ENCODE assay signal across 19 mouse cellular contexts in the genomic region with DNA sequence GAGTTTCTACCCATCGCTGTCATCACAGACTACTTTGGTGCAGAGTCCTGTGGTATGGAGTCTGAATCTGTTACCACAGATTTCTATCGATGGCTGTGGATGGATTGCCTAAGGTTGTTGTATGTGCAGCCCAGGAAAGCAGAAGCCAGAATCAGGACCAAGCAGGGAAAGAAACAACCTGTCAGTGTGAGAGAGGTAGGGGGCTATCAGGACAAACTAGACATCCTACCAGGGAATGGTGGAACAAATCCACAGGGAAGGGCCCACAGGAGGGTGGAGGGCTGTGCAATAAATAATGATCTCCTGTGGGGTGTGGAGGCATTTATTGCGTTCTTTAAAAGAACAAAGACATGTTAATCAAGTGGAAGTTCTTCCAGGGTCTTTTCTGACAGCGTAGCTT.
"Had no signal": no experiment of that assay in that cellular context is flagged by ENCODE, and none has a peak within 500 bp of the region (broad histone marks: within the 10 kb centered on the region; RNA-seq: fewer than 3 reads in every experiment).

No protein-coding gene starts in this region.

- H3K4me2 ChIP-seq: intestine, embryonic 15.5 days; kidney, embryonic 15.5 days; liver, embryonic 13.5 days; midbrain, embryonic 13.5 days; stomach, embryonic 15.5 days had no signal

- H3K27me3 ChIP-seq: intestine, embryonic 15.5 days; kidney, embryonic 15.5 days; liver, embryonic 13.5 days; midbrain, embryonic 13.5 days; stomach, embryonic 15.5 days had no signal

- ATAC-seq: intestine, embryonic 15.5 days; midbrain, embryonic 13.5 days; midbrain, embryonic 16.5 days had no signal

- H3K9ac ChIP-seq: intestine, embryonic 15.5 days; kidney, embryonic 15.5 days; liver, embryonic 13.5 days; midbrain, embryonic 13.5 days; stomach, embryonic 15.5 days had no signal

- DNase-seq: kidney, adult 11 months; kidney, adult 8-10 months; kidney, postnatal 10 days; kidney, postnatal 4 days; liver, embryonic 13.5 days; lung, adult 2 months; lung, postnatal 14 days; lung, postnatal 4 days; right cerebral cortex, adult 18-20 months; right cerebral cortex, postnatal 25 days; spleen, adult 18-20 months; thymus, postnatal 25 days had no signal

- H3K9me3 ChIP-seq: intestine, embryonic 15.5 days; kidney, embryonic 15.5 days; liver, embryonic 13.5 days; midbrain, embryonic 10.5 days; midbrain, embryonic 13.5 days; stomach, embryonic 15.5 days had no signal

- H3K4me3 ChIP-seq: intestine, embryonic 15.5 days; kidney, embryonic 15.5 days; liver, embryonic 13.5 days; midbrain, embryonic 10.5 days; midbrain, embryonic 13.5 days; myocyte; stomach, embryonic 15.5 days had no signal

- H3K4me1 ChIP-seq: intestine, embryonic 15.5 days; stomach, embryonic 15.5 days had no signal

- H3K36me3 ChIP-seq: intestine, embryonic 15.5 days; kidney, embryonic 15.5 days; liver, embryonic 13.5 days; midbrain, embryonic 10.5 days; midbrain, embryonic 13.5 days; stomach, embryonic 15.5 days had no signal

- H3K27ac ChIP-seq: intestine, embryonic 15.5 days; kidney, embryonic 15.5 days; liver, embryonic 13.5 days; midbrain, embryonic 10.5 days; midbrain, embryonic 13.5 days; stomach, embryonic 15.5 days had no signal
